Mouse (Mus musculus) forelimb bud, embryonic 11.5 days (tissue): ENCODE results near the gene Kcnh6.
A peak's percentile ranks its signal among the peaks of the same experiment; 100 is the strongest.

Experiments used
- DNase-seq: peaks from one replicate; pipeline ENCODE4 v3.0.0-alpha.2; 2012; ENCODE audit warnings: low read depth, low spot score

Gene Kcnh6

GRCm38 (mm10) chr11:106007821-106008220 is at the start of gene Kcnh6:
Kcnh6 (plus strand) TSS chr11:106008124.
- peak; percentile 79 for DNase-seq

- DNase-seq = no peak
These were observed 49.4 kb upstream of the Kcnh6 start for GRCm38 (mm10) chr11:105958566-105958965.

- DNase-seq = no peak
These were observed 48.6 kb upstream of the Kcnh6 start for GRCm38 (mm10) chr11:105959355-105959754.

- DNase-seq = no peak
These were observed 43.2 kb upstream of the Kcnh6 start for GRCm38 (mm10) chr11:105964691-105965090.

- DNase-seq = no peak
These were observed 41.6 kb upstream of the Kcnh6 start for GRCm38 (mm10) chr11:105966288-105966687.

- no peak for DNase-seq
These were observed 40.0 kb upstream of the Kcnh6 start, which contains the start of gene Ace for GRCm38 (mm10) chr11:105967741-105968574. Ace (plus strand) TSS chr11:105967945.

GRCm38 (mm10) chr11:105968948-105969347 is 39.0 kb upstream of the Kcnh6 start:
- no peak for DNase-seq

- no peak for DNase-seq
These were observed 38.4 kb upstream of the Kcnh6 start for GRCm38 (mm10) chr11:105969516-105969915.

GRCm38 (mm10) chr11:105974593-105974992 is 33.3 kb upstream of the Kcnh6 start:
- no peak for DNase-seq

- no peak for DNase-seq
These were observed 32.9 kb upstream of the Kcnh6 start for GRCm38 (mm10) chr11:105975050-105975449.

- DNase-seq = no peak
These were observed 32.3 kb upstream of the Kcnh6 start for GRCm38 (mm10) chr11:105975636-105976035.

- DNase-seq = no peak
These were observed 29.7 kb upstream of the Kcnh6 start for GRCm38 (mm10) chr11:105978232-105978631.

GRCm38 (mm10) chr11:105978634-105979033 is 29.3 kb upstream of the Kcnh6 start:
- DNase-seq = no peak

- DNase-seq = no peak
These were observed 23.5 kb upstream of the Kcnh6 start for GRCm38 (mm10) chr11:105984452-105984851.

GRCm38 (mm10) chr11:105987446-105987845 is 20.5 kb upstream of the Kcnh6 start:
- no peak for DNase-seq

GRCm38 (mm10) chr11:105989446-105989845 is 18.5 kb upstream of the Kcnh6 start:
- DNase-seq = no peak

GRCm38 (mm10) chr11:105990231-105990630 is 17.7 kb upstream of the Kcnh6 start:
- no peak for DNase-seq

- no peak for DNase-seq
These were observed 13.5 kb upstream of the Kcnh6 start, which contains the start of gene Ace3 for GRCm38 (mm10) chr11:105994375-105994774. Ace3 (plus strand) TSS chr11:105994675.

GRCm38 (mm10) chr11:106000062-106000461 is 7.9 kb upstream of the Kcnh6 start:
- DNase-seq = no peak

- no peak for DNase-seq
These were observed 6.2 kb upstream of the Kcnh6 start for GRCm38 (mm10) chr11:106001718-106002117.

- DNase-seq = no peak
These were observed 3.3 kb upstream of the Kcnh6 start for GRCm38 (mm10) chr11:106004576-106004975.

- DNase-seq = no peak
These were observed 2.0 kb upstream of the Kcnh6 start for GRCm38 (mm10) chr11:106005970-106006369.

- peak; percentile 11 for DNase-seq
These were observed 4.8 kb downstream of the Kcnh6 start for GRCm38 (mm10) chr11:106012711-106013110.
